Mouse (Mus musculus) left cerebral cortex, postnatal 25 days (tissue): ENCODE data around the gene Rnd2. TPM values are rescaled to one million over a fixed set of nuclear protein-coding genes. Genes with fewer than 3 reads are reported as not detected.
"Not testable (repeated sequence)": the region's sequence is repeated elsewhere in the genome, so short reads cannot be mapped to it uniquely, and the experiment has no call there.

Experiments used
- DNase-seq, 2 experiments: peaks; one replicate each; pipeline ENCODE4 v3.0.0; 2022; ENCODE audit warnings: low spot score in 2 of 2, mixed read lengths in 1 of 2
- intact Hi-C: fragments of 180-260 bp; cut with DNase I; formaldehyde crosslinking; loops from one replicate; pipeline ENCODE4 v1.15.1; 2025
- total RNA-seq, 2 experiments: library from RNA; stranded (reverse); gene quantifications; 2 replicates each; pipeline ENCODE4 v1.2.3; 2021

Gene Rnd2
- total RNA-seq, 2 experiments from 2014 or later = 149 to 175 TPM

GRCm38 (mm10) chr11:101442127-101442693, 22.6 kb upstream of the Rnd2 start, which contains the start of gene Rpl27:
TSS of gene Rpl27 (plus strand) at chr11:101442298.
- intact Hi-C loops = loop anchor here (1.0 to 2.0 kb wide), 2 partner anchors 17 to 126 kb away; partner anchors contain the start of genes Gm27029, Psme3, Ptges3l and Rundc1

GRCm38 (mm10) chr11:101442760-101443159, 22.0 kb upstream of the Rnd2 start:
- intact Hi-C loops = loop anchor here (1.0 to 2.0 kb wide), 2 partner anchors 18 to 126 kb away; partner anchors contain the start of genes Gm27029, Psme3, Ptges3l and Rundc1

More at GRCm38 (mm10) chr11:101442127-101442693, 22.6 kb upstream of the Rnd2 start, which contains the start of gene Rpl27:
- DNase-seq = peak; percentile 94 to 99

GRCm38 (mm10) chr11:101446319-101446718, 18.5 kb upstream of the Rnd2 start:
- intact Hi-C loops = no loop called here
- no peak for DNase-seq

More at GRCm38 (mm10) chr11:101442760-101443159, 22.0 kb upstream of the Rnd2 start:
- no peak for DNase-seq

GRCm38 (mm10) chr11:101446860-101447259, 17.9 kb upstream of the Rnd2 start:
- DNase-seq, intact Hi-C loops: not testable (repeated sequence)

GRCm38 (mm10) chr11:101447786-101448185, 17.0 kb upstream of the Rnd2 start:
- no peak for DNase-seq
- intact Hi-C loops = no loop called here

- no peak for DNase-seq
Observed at GRCm38 (mm10) chr11:101448274-101448746, 16.5 kb upstream of the Rnd2 start, which contains the start of gene Ifi35. TSS of gene Ifi35 (plus strand) at chr11:101448407.

GRCm38 (mm10) chr11:101448899-101449298, 15.9 kb upstream of the Rnd2 start:
- intact Hi-C loops = no loop called here
- DNase-seq = no peak

More at GRCm38 (mm10) chr11:101448274-101448746, 16.5 kb upstream of the Rnd2 start, which contains the start of gene Ifi35:
- intact Hi-C loops = no loop called here

- DNase-seq, intact Hi-C loops: not testable (repeated sequence)
Observed at GRCm38 (mm10) chr11:101449596-101449995, 15.2 kb upstream of the Rnd2 start.

GRCm38 (mm10) chr11:101450394-101450793, 14.4 kb upstream of the Rnd2 start:
- DNase-seq = no peak
- intact Hi-C loops = no loop called here

GRCm38 (mm10) chr11:101451536-101451935, 13.3 kb upstream of the Rnd2 start:
- DNase-seq = no peak
- intact Hi-C loops = no loop called here

GRCm38 (mm10) chr11:101452093-101452774, 12.6 kb upstream of the Rnd2 start:
- intact Hi-C loops = no loop called here
- DNase-seq = no peak

- no peak for DNase-seq
- intact Hi-C loops = no loop called here
Observed at GRCm38 (mm10) chr11:101454702-101455101, 10.1 kb upstream of the Rnd2 start.

GRCm38 (mm10) chr11:101455627-101456026, 9.2 kb upstream of the Rnd2 start:
- intact Hi-C loops = no loop called here

GRCm38 (mm10) chr11:101457631-101458030, 7.2 kb upstream of the Rnd2 start:
- DNase-seq = no peak
- intact Hi-C loops = no loop called here

More at GRCm38 (mm10) chr11:101455627-101456026, 9.2 kb upstream of the Rnd2 start:
- DNase-seq = no peak

GRCm38 (mm10) chr11:101458217-101458616, 6.6 kb upstream of the Rnd2 start:
- no peak for DNase-seq
- intact Hi-C loops = no loop called here

GRCm38 (mm10) chr11:101459716-101460115, 5.1 kb upstream of the Rnd2 start:
- no peak for DNase-seq

GRCm38 (mm10) chr11:101460321-101460720, 4.5 kb upstream of the Rnd2 start:
- no peak for DNase-seq
- intact Hi-C loops = no loop called here

More at GRCm38 (mm10) chr11:101459716-101460115, 5.1 kb upstream of the Rnd2 start:
- intact Hi-C loops = no loop called here

- intact Hi-C loops = no loop called here
- DNase-seq = no peak
Observed at GRCm38 (mm10) chr11:101462141-101462540, 2.7 kb upstream of the Rnd2 start.

- DNase-seq = no peak
- intact Hi-C loops = no loop called here
Observed at GRCm38 (mm10) chr11:101462583-101463440, 2.0 kb upstream of the Rnd2 start.
